Mouse (Mus musculus): ENCODE measurements around the gene Pim2. TPM values are rescaled to one million over a fixed set of nuclear protein-coding genes. Genes with fewer than 3 reads are reported as not detected.

Gene Pim2
- polyA plus RNA-seq, 1 experiment = 54.6 TPM

GRCm38 (mm10) chrX:7919601-7920383, 41.7 kb downstream of the Pim2 start, which contains the start of gene Pcsk1n:
Gene Pcsk1n, plus strand, starts transcription at chrX:7919822.
- Histone ChIP-seq H3K36me3 (ENCODE audit: control insufficient read depth, insufficient read depth, low read length) (no peaks in the 10 kb centered on the region), H3K4me3 (ENCODE audit: control insufficient read depth, insufficient read depth, low read length) (no peak within 1 kb of the TSS), H3K27ac (ENCODE audit: control insufficient read depth, insufficient read depth, low read length) (no peak within 1 kb of the TSS), H3K27me3 (ENCODE audit: control insufficient read depth, insufficient read depth, low read length) (peaks cover 11% of the 10 kb centered on the region; the same call in 1 of the 2 replicates), H3K4me1 (replicated peaks; ENCODE audit: control insufficient read depth, insufficient read depth, low read length) (no peaks in the 10 kb centered on the region)
- DNase-seq = no peak
- TF ChIP-seq CTCF (IDR thresholded peaks at IDR 0.05; ENCODE audit: borderline replicate concordance, control insufficient read depth, extremely low read depth, insufficient read depth, low read length, poor library complexity) (no peak), POLR2A (IDR thresholded peaks at IDR 0.05; ENCODE audit: control insufficient read depth, extremely low read depth, insufficient read depth, low read length, poor library complexity) (no peak)
- 13% methylated on average over 32 of the region's 40 CpGs for WGBS

GRCm38 (mm10) chrX:7922032-7922431, 44.0 kb downstream of the Pim2 start:
- Histone ChIP-seq H3K4me3 (ENCODE audit: control insufficient read depth, insufficient read depth, low read length) (no peak overlapping the region), H3K27me3 (ENCODE audit: control insufficient read depth, insufficient read depth, low read length) (peaks cover 11% of the 10 kb centered on the region; the same call in 1 of the 2 replicates), H3K4me1 (replicated peaks; ENCODE audit: control insufficient read depth, insufficient read depth, low read length) (no peaks in the 10 kb centered on the region), H3K36me3 (ENCODE audit: control insufficient read depth, insufficient read depth, low read length) (no peaks in the 10 kb centered on the region), H3K27ac (ENCODE audit: control insufficient read depth, insufficient read depth, low read length) (no peak overlapping the region)
- no peak for TF ChIP-seq POLR2A (IDR thresholded peaks at IDR 0.05; ENCODE audit: control insufficient read depth, extremely low read depth, insufficient read depth, low read length, poor library complexity)
- TF ChIP-seq CTCF (IDR thresholded peaks at IDR 0.05; ENCODE audit: borderline replicate concordance, control insufficient read depth, extremely low read depth, insufficient read depth, low read length, poor library complexity) = no peak
- WGBS = under 1% methylated on average over 44 of the region's 48 CpGs
- no peak for DNase-seq

DNA sequence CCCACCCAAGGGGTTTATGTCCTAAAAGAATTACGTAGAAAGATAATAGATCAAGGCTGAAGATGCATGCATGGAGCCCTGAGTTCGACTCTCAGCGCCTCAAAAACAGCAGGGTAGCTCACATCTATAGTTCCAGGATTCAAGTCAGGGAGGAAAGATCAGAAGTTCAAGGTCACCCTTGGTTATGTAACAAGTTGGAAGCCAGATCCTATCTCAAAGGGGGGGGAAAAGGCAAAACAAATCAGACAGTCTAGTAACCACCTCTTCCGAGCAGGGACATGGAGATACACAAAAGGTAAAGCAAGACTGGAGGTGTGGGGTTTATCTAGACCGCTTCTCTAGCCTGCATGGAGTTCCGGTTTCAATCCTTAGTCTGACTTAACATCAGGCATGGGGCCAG, 48.2 kb downstream of the Pim2 start:
- 90% methylated on average over 6 of the region's 6 CpGs for WGBS
- no peak for DNase-seq
- Histone ChIP-seq H3K27me3 (ENCODE audit: control insufficient read depth, insufficient read depth, low read length) (peaks cover 9% of the 10 kb centered on the region; the same call in 1 of the 2 replicates), H3K27ac (ENCODE audit: control insufficient read depth, insufficient read depth, low read length) (no peak overlapping the region), H3K4me3 (ENCODE audit: control insufficient read depth, insufficient read depth, low read length) (no peak overlapping the region), H3K4me1 (replicated peaks; ENCODE audit: control insufficient read depth, insufficient read depth, low read length) (no peaks in the 10 kb centered on the region), H3K36me3 (ENCODE audit: control insufficient read depth, insufficient read depth, low read length) (no peaks in the 10 kb centered on the region)
- no peak for TF ChIP-seq CTCF (IDR thresholded peaks at IDR 0.05; ENCODE audit: borderline replicate concordance, control insufficient read depth, extremely low read depth, insufficient read depth, low read length, poor library complexity)
- no peak for TF ChIP-seq POLR2A (IDR thresholded peaks at IDR 0.05; ENCODE audit: control insufficient read depth, extremely low read depth, insufficient read depth, low read length, poor library complexity)

- H3K27me3 ChIP-seq (ENCODE audit: control insufficient read depth, insufficient read depth, low read length) = peaks cover 9% of the 10 kb centered on the region; the same call in 1 of the 2 replicates
- H3K27ac ChIP-seq (ENCODE audit: control insufficient read depth, insufficient read depth, low read length) = no peak overlapping the region
- no peak overlapping the region for H3K4me3 ChIP-seq (ENCODE audit: control insufficient read depth, insufficient read depth, low read length)
- TF ChIP-seq POLR2A (IDR thresholded peaks at IDR 0.05; ENCODE audit: control insufficient read depth, extremely low read depth, insufficient read depth, low read length, poor library complexity) (no peak), CTCF (IDR thresholded peaks at IDR 0.05; ENCODE audit: borderline replicate concordance, control insufficient read depth, extremely low read depth, insufficient read depth, low read length, poor library complexity) (no peak)
- DNase-seq = no peak
- WGBS = 16% methylated on average over 10 of the region's 10 CpGs
- H3K4me1 ChIP-seq (replicated peaks; ENCODE audit: control insufficient read depth, insufficient read depth, low read length) = no peaks in the 10 kb centered on the region
- H3K36me3 ChIP-seq (ENCODE audit: control insufficient read depth, insufficient read depth, low read length) = no peaks in the 10 kb centered on the region
Observed at GRCm38 (mm10) chrX:7927116-7927515, 49.1 kb downstream of the Pim2 start.

GRCm38 (mm10) chrX:7928270-7928790, 50.3 kb downstream of the Pim2 start, which contains the start of gene Eras:
Gene Eras, minus strand, starts transcription at chrX:7928607.
- Histone ChIP-seq H3K27ac (ENCODE audit: control insufficient read depth, insufficient read depth, low read length) (no peak within 1 kb of the TSS), H3K36me3 (ENCODE audit: control insufficient read depth, insufficient read depth, low read length) (no peaks in the 10 kb centered on the region), H3K27me3 (ENCODE audit: control insufficient read depth, insufficient read depth, low read length) (no peaks in the 10 kb centered on the region; the same call in 1 of the 2 replicates), H3K4me1 (replicated peaks; ENCODE audit: control insufficient read depth, insufficient read depth, low read length) (no peaks in the 10 kb centered on the region), H3K4me3 (ENCODE audit: control insufficient read depth, insufficient read depth, low read length) (no peak within 1 kb of the TSS)
- WGBS = 43% methylated on average over 17 of the region's 19 CpGs
- TF ChIP-seq CTCF (IDR thresholded peaks at IDR 0.05; ENCODE audit: borderline replicate concordance, control insufficient read depth, extremely low read depth, insufficient read depth, low read length, poor library complexity) = no peak
- no peak for TF ChIP-seq POLR2A (IDR thresholded peaks at IDR 0.05; ENCODE audit: control insufficient read depth, extremely low read depth, insufficient read depth, low read length, poor library complexity)
- DNase-seq = no peak

Other genes with a start within 250 kb of the Pim2 start
- 1.2 and 1.8 TPM in 2 replicates for gene Syp, start 239.8 kb upstream of the Pim2 start, polyA plus RNA-seq (2012; rRNA removed)
- 29.7 TPM in 2 replicates for gene Prickle3, start 221.0 kb upstream of the Pim2 start, polyA plus RNA-seq (2012; rRNA removed)
- 144 and 149 TPM in 2 replicates for gene Plp2, start 206.9 kb upstream of the Pim2 start, polyA plus RNA-seq (2012; rRNA removed)
- 0.82 and 3.0 TPM in 2 replicates for gene Magix, start 197.0 kb upstream of the Pim2 start, polyA plus RNA-seq (2012; rRNA removed)
- gene Gpkow, start 181.1 kb upstream of the Pim2 start, polyA plus RNA-seq (2012; rRNA removed) = 12.2 and 12.8 TPM in 2 replicates
- gene Wdr45, start 163.9 kb upstream of the Pim2 start, polyA plus RNA-seq (2012; rRNA removed) = 86.6 and 105 TPM in 2 replicates
- gene Gm45208, start 156.0 kb upstream of the Pim2 start, polyA plus RNA-seq (2012; rRNA removed) = 1.8 and 1.9 TPM in 2 replicates
- gene Praf2, start 149.8 kb upstream of the Pim2 start, polyA plus RNA-seq (2012; rRNA removed) = 39.9 and 44.4 TPM in 2 replicates
- 6.8 and 9.3 TPM in 2 replicates for gene Ccdc120, start 127.4 kb upstream of the Pim2 start, polyA plus RNA-seq (2012; rRNA removed)
- 26.4 and 29.5 TPM in 2 replicates for gene Tfe3, start 115.7 kb upstream of the Pim2 start, polyA plus RNA-seq (2012; rRNA removed)
- gene Gripap1, start 88.5 kb upstream of the Pim2 start, polyA plus RNA-seq (2012; rRNA removed) = 68.4 and 73.1 TPM in 2 replicates
- gene Kcnd1, start 56.0 kb upstream of the Pim2 start, polyA plus RNA-seq (2012; rRNA removed) = 1.1 TPM in 2 replicates
- 112 TPM in 2 replicates for gene Otud5, start 36.9 kb upstream of the Pim2 start, polyA plus RNA-seq (2012; rRNA removed)
- 81.7 and 100 TPM in 2 replicates for gene Slc35a2, start 5.8 kb downstream of the Pim2 start, polyA plus RNA-seq (2012; rRNA removed)
- gene Pqbp1, start 21.0 kb downstream of the Pim2 start, polyA plus RNA-seq (2012; rRNA removed) = 101 and 109 TPM in 2 replicates
- 66.8 and 74.8 TPM in 2 replicates for gene Timm17b, start 21.1 kb downstream of the Pim2 start, polyA plus RNA-seq (2012; rRNA removed)
- gene Gm10491, start 29.6 kb downstream of the Pim2 start, polyA plus RNA-seq (2012; rRNA removed) = not detected in 2 replicates
- not detected in 2 replicates for gene Gm10490, start 31.3 kb downstream of the Pim2 start, polyA plus RNA-seq (2012; rRNA removed)
- gene Pcsk1n, start 41.6 kb downstream of the Pim2 start, polyA plus RNA-seq (2012; rRNA removed) = 0.14 and 0.15 TPM in 2 replicates
- not detected in 2 replicates for gene Eras, start 50.3 kb downstream of the Pim2 start, polyA plus RNA-seq (2012; rRNA removed)
- gene Hdac6, start 69.6 kb downstream of the Pim2 start, polyA plus RNA-seq (2012; rRNA removed) = 31.0 and 32.0 TPM in 2 replicates
- 2.7 and 2.9 TPM in 2 replicates for gene Gata1, start 99.8 kb downstream of the Pim2 start, polyA plus RNA-seq (2012; rRNA removed)
- gene Glod5, start 140.2 kb downstream of the Pim2 start, polyA plus RNA-seq (2012; rRNA removed) = not detected in 2 replicates
- gene Suv39h1, start 196.5 kb downstream of the Pim2 start, polyA plus RNA-seq (2012; rRNA removed) = 69.4 and 74.6 TPM in 2 replicates
- gene Was, start 212.2 kb downstream of the Pim2 start, polyA plus RNA-seq (2012; rRNA removed) = 88.5 and 102 TPM in 2 replicates

Measured in thymus, adult 2 months (tissue).